Mouse (Mus musculus) olfactory bulb, adult 2 months (tissue): ENCODE measurements around the gene Scaf11.

Experiments
- CTCF ChIP-seq: fragments of 200-500 bp; IDR thresholded peaks from 2 replicates; pipeline ENCODE4 v1.5.1; 2012; ENCODE audit warnings: low read depth, mild to moderate bottlenecking, low read length, moderate library complexity; ENCODE audit not compliant: insufficient read depth
- POLR2A ChIP-seq: fragments of 200-500 bp; IDR thresholded peaks from 2 replicates; pipeline ENCODE4 v1.6.1; 2012; ENCODE audit warnings: mild to moderate bottlenecking, low read depth, low read length, moderate library complexity; ENCODE audit not compliant: insufficient read depth

DNA sequence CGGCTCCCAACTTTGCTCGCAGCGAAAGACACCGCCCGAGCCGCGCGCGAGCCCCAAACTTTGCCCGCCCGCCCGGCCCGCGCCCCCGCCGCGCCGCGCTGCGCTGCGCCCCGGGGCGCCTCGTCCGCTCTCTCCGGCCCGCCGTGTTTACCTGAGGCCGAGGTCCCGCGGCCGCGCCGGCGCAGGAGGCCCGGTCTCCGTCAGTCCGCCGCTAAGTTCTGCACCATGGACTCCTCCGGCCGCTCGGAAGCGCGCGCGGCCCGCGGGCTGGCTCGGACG, 253 bp downstream of the Scaf11 start:
- TF ChIP-seq CTCF (no peak), POLR2A (no peak)
